Mouse (Mus musculus) intestine, embryonic 15.5 days (tissue): Measurements from ENCODE around the gene Hspb8. TPM values are rescaled to one million over a fixed set of nuclear protein-coding genes. Genes with fewer than 3 reads are reported as not detected.
"Not testable (repeated sequence)": the region's sequence is repeated elsewhere in the genome, so short reads cannot be mapped to it uniquely, and the experiment has no call there.

ENCODE experiments used
- ATAC-seq: fragments of 200-750 bp; cut with Nextera tagmentation; 2 replicates; pipeline ENCODE4 v1.8.0; 2017; ENCODE audit warnings: moderate TSS enrichment, moderate library complexity
- H3K27ac ChIP-seq: fragments of 300-500 bp; sonication (generic); 2 replicates; pipeline ENCODE4 v1.5.1; 2015; ENCODE audit warnings: mild to moderate bottlenecking, inconsistent platforms
- H3K27me3 ChIP-seq: fragments of 300-500 bp; sonication (generic); replicated peaks from 2 replicates; pipeline ENCODE4 v1.6.1; 2015; ENCODE audit warnings: inconsistent platforms
- H3K36me3 ChIP-seq: fragments of 300-500 bp; sonication (generic); 2 replicates; pipeline ENCODE4 v1.6.1; 2015; ENCODE audit warnings: inconsistent platforms
- H3K4me1 ChIP-seq: fragments of 300-500 bp; sonication (generic); replicated peaks from 2 replicates; pipeline ENCODE4 v1.6.1; 2015; ENCODE audit warnings: inconsistent platforms
- H3K4me2 ChIP-seq: fragments of 300-500 bp; sonication (generic); replicated peaks from 2 replicates; pipeline ENCODE4 v1.6.1; 2015; ENCODE audit warnings: mild to moderate bottlenecking, inconsistent platforms
- H3K4me3 ChIP-seq: fragments of 300-500 bp; sonication (generic); replicated peaks from 2 replicates; pipeline ENCODE4 v1.5.1; 2015; ENCODE audit warnings: inconsistent platforms
- H3K9ac ChIP-seq: fragments of 300-500 bp; sonication (generic); 2 replicates; pipeline ENCODE4 v1.6.1; 2015; ENCODE audit warnings: inconsistent platforms
- H3K9me3 ChIP-seq: fragments of 300-500 bp; sonication (generic); 2 replicates; pipeline ENCODE4 v1.6.1; 2016; ENCODE audit warnings: inconsistent platforms
- WGBS: fragments of 180-500 bp; shearing (Covaris S2); methylation state at CpG from one replicate; pipeline ENCODE4 v1.1.7; 2015; 5-methylcytosine and 5-hydroxymethylcytosine counted together
- polyA plus RNA-seq: library from polyadenylated mRNA; unstranded; fragments of >200 nt; fragmentation: Nextera tagmentation; extraction: Ambion mirVana; gene quantifications from 2 replicates; pipeline ENCODE4 v1.2.1, GENCODE M21; 2015

Hspb8 gene
- polyA plus RNA-seq, 1 experiment from 2014 or later: 12.1 TPM

GRCm38 (mm10) chr5:116445634-116446367, 23.1 kb upstream of the Hspb8 start:
- ATAC-seq: no peak
- peaks cover 5% of the 10 kb centered on the region; the same call in 1 of the 2 replicates for H3K27me3 ChIP-seq
- H3K9ac ChIP-seq: no peak overlapping the region

GRCm38 (mm10) chr5:116444517-116444916, 21.9 kb upstream of the Hspb8 start:
- H3K4me3 ChIP-seq: no peak overlapping the region
- no peak for ATAC-seq
- H3K36me3 ChIP-seq: no peaks in the 10 kb centered on the region
- no peaks in the 10 kb centered on the region for H3K4me1 ChIP-seq
- H3K9ac ChIP-seq: no peak overlapping the region
- 52% methylated on average over 27 of the region's 27 CpGs for WGBS
- peaks cover 5% of the 10 kb centered on the region; the same call in 1 of the 2 replicates for H3K27me3 ChIP-seq
- no peak overlapping the region for H3K4me2 ChIP-seq
- no peaks in the 10 kb centered on the region for H3K9me3 ChIP-seq
- H3K27ac ChIP-seq: no peak overlapping the region

More at GRCm38 (mm10) chr5:116445634-116446367, 23.1 kb upstream of the Hspb8 start:
- no peak overlapping the region for H3K27ac ChIP-seq
- no peaks in the 10 kb centered on the region for H3K9me3 ChIP-seq
- H3K4me3 ChIP-seq: no peak overlapping the region
- H3K36me3 ChIP-seq: no peaks in the 10 kb centered on the region
- WGBS: 48% methylated on average over 10 of the region's 10 CpGs
- H3K4me1 ChIP-seq: no peaks in the 10 kb centered on the region
- no peak overlapping the region for H3K4me2 ChIP-seq

- H3K27me3 ChIP-seq: peaks cover 5% of the 10 kb centered on the region; the same call in 1 of the 2 replicates
- no peak overlapping the region for H3K9ac ChIP-seq
- H3K9me3 ChIP-seq: no peaks in the 10 kb centered on the region
- no peak overlapping the region for H3K4me3 ChIP-seq
- no peaks in the 10 kb centered on the region for H3K4me1 ChIP-seq
- 78% methylated on average over 8 of the region's 8 CpGs for WGBS
- H3K27ac ChIP-seq: no peak overlapping the region
- H3K4me2 ChIP-seq: no peak overlapping the region
- ATAC-seq: no peak
- no peaks in the 10 kb centered on the region for H3K36me3 ChIP-seq
Measured at GRCm38 (mm10) chr5:116443459-116443940, 20.8 kb upstream of the Hspb8 start.

- 74% methylated on average over 7 of the region's 7 CpGs for WGBS
- Histone ChIP-seq H3K9me3 (no peaks in the 10 kb centered on the region), H3K4me3 (no peak overlapping the region), H3K9ac (no peak overlapping the region), H3K27ac (no peak overlapping the region), H3K36me3 (no peaks in the 10 kb centered on the region), H3K27me3 (peaks cover 5% of the 10 kb centered on the region; the same call in 1 of the 2 replicates), H3K4me2 (no peak overlapping the region), H3K4me1 (no peaks in the 10 kb centered on the region)
- ATAC-seq: no peak
Measured at GRCm38 (mm10) chr5:116442697-116443458, 20.2 kb upstream of the Hspb8 start.

- Histone ChIP-seq H3K36me3 (no peaks in the 10 kb centered on the region), H3K9me3 (no peaks in the 10 kb centered on the region), H3K4me1 (no peaks in the 10 kb centered on the region), H3K27ac (no peak overlapping the region), H3K9ac (no peak overlapping the region), H3K27me3 (peaks cover 5% of the 10 kb centered on the region; the same call in 1 of the 2 replicates), H3K4me3 (no peak overlapping the region), H3K4me2 (no peak overlapping the region)
- ATAC-seq: no peak
- WGBS: 73% methylated on average over 4 of the region's 4 CpGs
Measured at GRCm38 (mm10) chr5:116440251-116440650, 17.6 kb upstream of the Hspb8 start.

GRCm38 (mm10) chr5:116438328-116438727, 15.7 kb upstream of the Hspb8 start:
- H3K36me3 ChIP-seq: no peaks in the 10 kb centered on the region
- no peak overlapping the region for H3K9ac ChIP-seq
- H3K27me3 ChIP-seq: no peaks in the 10 kb centered on the region
- no peaks in the 10 kb centered on the region for H3K9me3 ChIP-seq
- H3K27ac ChIP-seq: no peak overlapping the region
- H3K4me3 ChIP-seq: no peak overlapping the region
- no peak for ATAC-seq
- 55% methylated on average over 4 of the region's 4 CpGs for WGBS
- H3K4me2 ChIP-seq: no peak overlapping the region
- H3K4me1 ChIP-seq: no peaks in the 10 kb centered on the region

- Histone ChIP-seq H3K9ac (no peak overlapping the region), H3K36me3 (no peaks in the 10 kb centered on the region), H3K27me3 (no peaks in the 10 kb centered on the region), H3K27ac (no peak overlapping the region), H3K4me3 (no peak overlapping the region), H3K4me1 (no peaks in the 10 kb centered on the region), H3K9me3 (no peaks in the 10 kb centered on the region), H3K4me2 (no peak overlapping the region)
- ATAC-seq: no peak
Measured at GRCm38 (mm10) chr5:116436117-116436516, 13.5 kb upstream of the Hspb8 start.

- H3K9ac ChIP-seq: no peak overlapping the region
- WGBS: 59% methylated on average over 13 of the region's 13 CpGs
- ATAC-seq: no peak
- H3K27ac ChIP-seq: no peak overlapping the region
- H3K27me3 ChIP-seq: no peaks in the 10 kb centered on the region
- no peaks in the 10 kb centered on the region for H3K9me3 ChIP-seq
- no peaks in the 10 kb centered on the region for H3K36me3 ChIP-seq
- H3K4me3 ChIP-seq: no peak overlapping the region
- no peaks in the 10 kb centered on the region for H3K4me1 ChIP-seq
- H3K4me2 ChIP-seq: no peak overlapping the region
Measured at GRCm38 (mm10) chr5:116434976-116435850, 12.5 kb upstream of the Hspb8 start.

GRCm38 (mm10) chr5:116432871-116433270, 10.2 kb upstream of the Hspb8 start:
- H3K4me3 ChIP-seq: no peak overlapping the region
- no peak for ATAC-seq
- WGBS: 61% methylated on average over 7 of the region's 7 CpGs

GRCm38 (mm10) chr5:116426701-116427100, 4.0 kb upstream of the Hspb8 start:
- no peak for ATAC-seq
- no peak overlapping the region for H3K27ac ChIP-seq
- H3K27me3 ChIP-seq: no peaks in the 10 kb centered on the region
- H3K4me1 ChIP-seq: peaks cover 14% of the 10 kb centered on the region
- H3K9me3 ChIP-seq: no peaks in the 10 kb centered on the region
- no peak overlapping the region for H3K9ac ChIP-seq
- 84% methylated on average over 2 of the region's 2 CpGs for WGBS
- H3K4me3 ChIP-seq: no peak overlapping the region
- no peak overlapping the region for H3K4me2 ChIP-seq
- no peaks in the 10 kb centered on the region for H3K36me3 ChIP-seq

More at GRCm38 (mm10) chr5:116432871-116433270, 10.2 kb upstream of the Hspb8 start:
- no peak overlapping the region for H3K9ac ChIP-seq
- H3K9me3 ChIP-seq: no peaks in the 10 kb centered on the region
- H3K4me1 ChIP-seq: no peaks in the 10 kb centered on the region
- H3K36me3 ChIP-seq: no peaks in the 10 kb centered on the region
- no peaks in the 10 kb centered on the region for H3K27me3 ChIP-seq
- H3K27ac ChIP-seq: no peak overlapping the region
- no peak overlapping the region for H3K4me2 ChIP-seq

- H3K9ac ChIP-seq, ATAC-seq, H3K36me3 ChIP-seq, H3K27ac ChIP-seq, H3K4me3 ChIP-seq, H3K9me3 ChIP-seq, H3K4me2 ChIP-seq, H3K27me3 ChIP-seq: not testable (repeated sequence)
- WGBS: 71% methylated on average over 3 of the region's 3 CpGs
- H3K4me1 ChIP-seq: peaks cover 18% of the 10 kb centered on the region
Measured at GRCm38 (mm10) chr5:116425709-116426108, 3.0 kb upstream of the Hspb8 start.

- H3K4me2 ChIP-seq: no peak overlapping the region
- peaks cover 22% of the 10 kb centered on the region for H3K4me1 ChIP-seq
- H3K27ac ChIP-seq: no peak overlapping the region
- no peaks in the 10 kb centered on the region for H3K9me3 ChIP-seq
- no peaks in the 10 kb centered on the region for H3K36me3 ChIP-seq
- no peak for ATAC-seq
- no peak overlapping the region for H3K4me3 ChIP-seq
- WGBS: 34% methylated on average over 7 of the region's 7 CpGs
- H3K27me3 ChIP-seq: no peaks in the 10 kb centered on the region
- no peak overlapping the region for H3K9ac ChIP-seq
Measured at GRCm38 (mm10) chr5:116425273-116425672, 2.6 kb upstream of the Hspb8 start.
